Mouse (Mus musculus): ENCODE measurements around the gene Lrrn4cl. TPM values are rescaled to one million over a fixed set of nuclear protein-coding genes. Genes with fewer than 3 reads are reported as not detected.
"Not testable (repeated sequence)": the region's sequence is repeated elsewhere in the genome, so short reads cannot be mapped to it uniquely, and the experiment has no call there.

Lrrn4cl gene
- total RNA-seq, 2 experiments from 2014 or later, result 3.5 to 4.2 TPM

DNA sequence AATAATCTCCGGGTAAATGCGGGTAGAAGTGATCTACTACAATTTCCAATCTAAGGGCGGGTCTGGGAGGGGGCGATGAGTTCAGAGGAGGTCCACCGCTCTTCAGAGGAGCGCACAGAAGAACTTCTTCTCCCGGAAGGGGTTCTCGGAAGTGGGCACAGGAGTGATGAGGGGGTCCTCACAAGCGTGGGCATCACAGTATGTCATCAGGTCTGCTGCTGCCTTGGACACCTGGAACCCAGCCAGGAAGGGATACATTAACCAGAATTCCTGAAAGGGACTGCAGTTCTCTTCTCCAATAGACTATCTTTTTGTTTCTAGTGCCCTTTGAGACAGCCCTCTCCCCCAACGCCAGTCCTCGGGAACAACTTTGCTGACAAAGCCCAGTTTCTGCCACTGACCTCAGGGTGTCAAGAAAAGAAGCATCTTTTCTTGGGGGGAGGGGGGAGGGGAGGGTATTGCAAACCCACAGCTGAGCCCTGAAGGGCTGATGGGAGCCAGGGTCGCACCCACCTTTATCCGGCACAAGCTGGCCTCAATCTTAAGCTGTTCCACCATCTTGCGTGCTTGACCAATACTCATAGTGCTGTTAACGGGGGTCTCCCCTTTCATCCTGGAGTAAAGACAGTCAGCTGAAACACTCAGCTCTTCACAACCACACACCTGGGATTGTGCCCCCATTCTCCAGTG lies 12.4 kb upstream of the Lrrn4cl start:
- no peak for DNase-seq (ENCODE audit: low spot score in 2 of 2)

GRCm38 (mm10) chr19:8839103-8839907 lies 11.3 kb upstream of the Lrrn4cl start, which contains the start of gene Gng3:
Gene Gng3, minus strand, starts transcription at chr19:8839194.
- no peak for DNase-seq (ENCODE audit: low spot score in 2 of 2)

GRCm38 (mm10) chr19:8839908-8840791 lies 10.4 kb upstream of the Lrrn4cl start:
- DNase-seq (ENCODE audit: low spot score in 2 of 2), result peak in 1 of 2 experiments; percentile 70

- no peak for DNase-seq (ENCODE audit: low spot score in 2 of 2)
Measured at GRCm38 (mm10) chr19:8841012-8841411, 9.6 kb upstream of the Lrrn4cl start.

GRCm38 (mm10) chr19:8842961-8843360 lies 7.6 kb upstream of the Lrrn4cl start:
- no peak for DNase-seq (ENCODE audit: low spot score in 2 of 2)

- peak in 1 of 2 experiments; percentile 75 for DNase-seq (ENCODE audit: low spot score in 2 of 2)
Measured at GRCm38 (mm10) chr19:8844371-8845129, 6.0 kb upstream of the Lrrn4cl start.

DNA sequence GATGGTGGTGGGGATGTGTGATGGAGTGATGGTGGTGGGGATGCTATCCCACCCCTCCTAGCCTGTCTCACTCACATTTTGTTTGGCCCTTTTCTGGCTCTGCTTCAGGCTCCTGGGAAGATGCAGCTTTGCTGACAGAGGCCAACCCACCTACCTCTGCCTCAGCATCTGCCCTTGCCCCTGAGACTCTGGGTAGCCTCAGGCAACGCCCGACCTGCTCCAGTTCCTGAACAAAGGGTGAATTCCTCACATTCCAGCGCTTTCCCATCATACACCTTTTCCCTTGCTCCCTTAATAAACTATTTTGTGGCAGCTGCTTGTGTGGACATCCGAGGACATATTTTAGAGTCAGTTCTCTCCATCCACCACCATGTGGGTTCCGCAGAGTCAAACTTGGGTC lies 2.2 kb upstream of the Lrrn4cl start:
- no peak for DNase-seq (ENCODE audit: low spot score in 2 of 2)

GRCm38 (mm10) chr19:8851639-8852038 lies 1.1 kb downstream of the Lrrn4cl start:
- no peak for DNase-seq (ENCODE audit: low spot score in 2 of 2)

- DNase-seq (ENCODE audit: low spot score in 2 of 2), result no peak
Measured at GRCm38 (mm10) chr19:8852236-8852928, 1.8 kb downstream of the Lrrn4cl start.

DNA sequence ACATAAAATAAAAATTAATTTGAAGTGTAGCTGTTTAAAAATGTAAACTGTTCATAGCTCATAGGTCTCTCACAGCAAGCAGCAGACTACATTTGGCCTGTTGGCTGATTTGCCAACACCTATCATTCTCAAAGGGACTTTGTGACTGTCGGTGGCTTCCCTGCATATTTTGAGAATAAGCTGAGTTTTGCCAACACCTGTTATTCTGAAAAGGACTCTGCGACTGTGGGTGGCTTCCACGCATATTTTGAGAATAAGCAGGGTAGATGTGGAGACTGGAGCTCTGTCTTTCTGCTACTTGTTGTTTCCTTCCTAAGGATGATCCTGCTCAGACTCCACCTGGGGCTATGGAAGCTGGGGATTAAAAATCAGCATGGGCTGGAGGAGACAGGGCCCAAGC lies 2.5 kb downstream of the Lrrn4cl start:
- no peak for DNase-seq (ENCODE audit: low spot score in 2 of 2)

DNA sequence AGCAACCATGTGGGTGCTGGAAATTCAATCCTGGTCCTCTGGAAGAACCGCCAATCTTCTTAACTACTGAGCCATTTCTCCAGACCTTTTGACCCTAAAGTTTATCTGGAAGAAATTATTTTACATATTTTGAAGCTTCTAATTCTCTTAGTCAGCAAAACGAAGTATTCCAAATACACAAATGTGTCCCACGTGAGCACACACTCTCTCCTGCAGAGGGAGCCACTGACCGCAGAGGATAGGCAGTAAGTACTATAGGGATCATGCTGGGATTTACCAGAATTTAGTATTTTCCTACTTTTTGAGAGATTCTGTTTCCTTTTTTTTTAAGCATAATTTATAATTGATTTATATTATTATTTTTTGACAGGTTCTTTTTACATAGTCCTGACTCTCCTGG lies 7.1 kb downstream of the Lrrn4cl start:
- DNase-seq (ENCODE audit: low spot score in 2 of 2), result no peak

GRCm38 (mm10) chr19:8859018-8859417 lies 8.4 kb downstream of the Lrrn4cl start:
- no peak for DNase-seq (ENCODE audit: low spot score in 2 of 2)

DNA sequence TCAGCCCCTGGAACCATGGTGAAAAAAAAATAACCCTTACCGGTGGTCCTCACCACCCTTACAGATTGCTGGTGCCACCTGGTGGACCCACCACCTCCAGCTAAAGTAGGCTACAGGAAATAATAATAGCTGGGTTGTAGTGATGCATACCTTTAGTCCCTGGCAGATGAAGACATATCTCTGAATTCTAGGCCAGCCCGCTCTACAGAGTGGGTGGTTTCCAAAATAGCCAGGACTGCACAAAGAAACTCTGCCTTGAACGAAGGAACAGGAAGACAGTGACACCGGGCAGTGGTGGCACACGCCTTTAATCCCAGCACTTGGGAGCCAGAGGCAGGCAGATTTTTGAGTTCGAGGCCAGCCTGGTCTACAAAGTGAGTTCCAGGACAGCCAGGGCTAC lies 13.7 kb downstream of the Lrrn4cl start:
- DNase-seq (ENCODE audit: low spot score in 2 of 2), result no peak

DNA sequence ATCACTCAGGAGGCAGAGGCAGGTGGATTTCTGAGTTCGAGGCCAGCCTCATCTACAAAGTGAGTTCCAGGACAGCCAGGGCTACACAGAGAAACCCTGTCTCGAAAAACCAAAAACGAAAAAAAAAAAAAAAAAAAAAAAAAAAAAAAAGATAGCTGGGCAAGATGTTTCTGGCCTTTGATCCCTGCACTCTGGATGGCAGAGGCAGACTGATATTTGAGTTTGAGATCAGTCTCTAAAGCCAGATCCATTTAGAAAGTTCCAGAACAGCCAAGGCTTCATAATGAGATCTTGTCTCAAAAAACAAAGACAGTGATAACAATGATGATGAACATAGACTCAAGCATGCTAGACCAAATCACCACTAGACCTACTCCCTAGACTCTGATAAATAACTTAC lies 19.8 kb downstream of the Lrrn4cl start:
- DNase-seq (ENCODE audit: low spot score in 2 of 2), result not testable (repeated sequence)

DNA sequence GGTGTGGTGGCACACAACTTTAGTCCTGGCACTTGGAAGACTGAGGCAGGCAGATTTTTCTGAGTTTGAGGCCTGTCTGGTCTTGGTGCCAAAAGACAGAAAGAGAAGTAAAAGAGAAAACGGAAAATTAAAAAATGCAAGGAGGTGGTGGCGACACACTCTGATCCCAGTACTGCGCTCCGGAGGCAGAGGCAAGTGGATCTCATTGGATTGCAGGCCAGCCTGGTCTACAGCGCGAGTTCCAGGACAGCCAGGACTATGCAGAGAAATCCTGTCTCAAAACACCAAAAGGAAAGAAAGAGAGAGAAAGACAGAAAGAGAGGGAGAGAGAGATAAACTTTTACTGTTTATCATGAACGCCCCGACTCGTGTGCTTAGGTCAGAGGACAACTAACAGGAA lies 20.3 kb downstream of the Lrrn4cl start:
- DNase-seq (ENCODE audit: low spot score in 2 of 2), result no peak

- DNase-seq (ENCODE audit: low spot score in 2 of 2), result peak; percentile 80 to 97
Measured at GRCm38 (mm10) chr19:8871267-8872186, 21.0 kb downstream of the Lrrn4cl start, which contains the start of gene Ubxn1. Gene Ubxn1, plus strand, starts transcription at chr19:8871496.

DNA sequence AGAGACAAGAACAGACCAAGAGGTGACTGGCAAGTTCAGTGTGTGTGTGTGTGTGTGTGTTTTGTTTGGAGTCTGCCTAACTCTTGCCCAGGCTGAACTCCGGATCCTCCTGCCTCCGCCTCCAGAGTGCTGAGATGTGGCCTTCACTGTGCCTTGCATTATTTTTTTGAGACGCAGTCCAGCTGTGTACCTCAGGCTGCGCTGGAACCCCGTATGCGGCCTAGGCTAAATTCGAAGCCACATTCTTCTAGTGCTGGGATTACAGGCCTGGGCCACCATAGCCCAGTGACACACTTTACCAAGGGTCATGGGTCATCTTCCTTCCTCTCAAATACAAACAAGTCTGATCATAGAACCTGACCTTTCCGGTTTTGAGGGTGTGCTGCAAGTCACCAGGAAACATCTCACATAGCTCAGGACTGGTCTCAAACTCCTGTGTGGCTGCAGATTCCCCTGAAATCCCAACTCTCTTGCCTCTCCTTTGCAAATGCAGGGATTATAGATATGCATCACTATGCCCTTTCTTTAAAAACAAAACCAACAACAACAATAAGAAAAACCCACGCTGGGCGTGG lies 21.8 kb downstream of the Lrrn4cl start:
- no peak for DNase-seq (ENCODE audit: low spot score in 2 of 2)

- no peak for DNase-seq (ENCODE audit: low spot score in 2 of 2)
Measured at GRCm38 (mm10) chr19:8875031-8875430, 24.5 kb downstream of the Lrrn4cl start.
